Mouse (Mus musculus) midbrain, embryonic 14.5 days (tissue): ENCODE data around the gene Zbtb26. TPM values are rescaled to one million over a fixed set of nuclear protein-coding genes. Genes with fewer than 3 reads are reported as not detected.

Source experiments
- ATAC-seq: fragments of 200-750 bp; cut with Nextera tagmentation; 2 replicates; pipeline ENCODE4 v1.8.0; 2017; ENCODE audit warnings: moderate number of reproducible peaks, moderate library complexity; ENCODE audit not compliant: low FRiP score, low TSS enrichment
- DNase-seq: peaks from one replicate; pipeline ENCODE4 v3.0.0-alpha.2; 2015
- H3K27ac ChIP-seq: fragments of 300-500 bp; sonication (generic); replicated peaks from 2 replicates; pipeline ENCODE4 v1.5.1; 2014; ENCODE audit warnings: mild to moderate bottlenecking, low read depth, low read length, moderate library complexity
- H3K27me3 ChIP-seq: fragments of 300-500 bp; sonication (generic); 2 replicates; pipeline ENCODE4 v1.6.1; 2014; ENCODE audit warnings: low read length, control low read depth, mixed read lengths; ENCODE audit not compliant: control insufficient read depth, insufficient read depth
- H3K36me3 ChIP-seq: fragments of 300-500 bp; sonication (generic); 2 replicates; pipeline ENCODE4 v1.6.1; 2014; ENCODE audit warnings: low read length, control low read depth; ENCODE audit not compliant: control insufficient read depth, insufficient read depth
- H3K4me1 ChIP-seq: fragments of 300-500 bp; sonication (generic); 2 replicates; pipeline ENCODE4 v1.6.1; 2014; ENCODE audit warnings: mild to moderate bottlenecking, antibody characterized with exemption, low read length, control low read depth; ENCODE audit not compliant: control insufficient read depth, insufficient read depth
- H3K4me2 ChIP-seq: fragments of 300-500 bp; sonication (generic); 2 replicates; pipeline ENCODE4 v1.6.1; 2014; ENCODE audit warnings: mild to moderate bottlenecking, low read length, moderate library complexity
- H3K4me3 ChIP-seq: fragments of 300-500 bp; sonication (generic); replicated peaks from 2 replicates; pipeline ENCODE4 v1.5.1; 2014; ENCODE audit warnings: low read depth, low read length
- H3K9ac ChIP-seq: fragments of 300-500 bp; sonication (generic); replicated peaks from 2 replicates; pipeline ENCODE4 v1.6.1; 2014; ENCODE audit warnings: mild to moderate bottlenecking, low read length, moderate library complexity
- H3K9me3 ChIP-seq: fragments of 300-500 bp; sonication (generic); 2 replicates; pipeline ENCODE4 v1.6.1; 2016; ENCODE audit warnings: low read length, control low read depth, mixed read lengths; ENCODE audit not compliant: control insufficient read depth
- WGBS: fragments of 180-500 bp; shearing (Covaris S2); extraction: QIAGEN DNeasy Blood & Tissue Kit; methylation state at CpG from one replicate; pipeline ENCODE4 v1.1.7; 2014; 5-methylcytosine and 5-hydroxymethylcytosine counted together
- polyA plus RNA-seq: library from polyadenylated mRNA; unstranded; fragments of >200 nt; fragmentation: Nextera tagmentation; extraction: Ambion mirVana; gene quantifications from 2 replicates; pipeline ENCODE4 v1.2.1, GENCODE M21; 2014

The Zbtb26 gene
- polyA plus RNA-seq = 8.2 and 11.3 TPM in 2 replicates

DNA sequence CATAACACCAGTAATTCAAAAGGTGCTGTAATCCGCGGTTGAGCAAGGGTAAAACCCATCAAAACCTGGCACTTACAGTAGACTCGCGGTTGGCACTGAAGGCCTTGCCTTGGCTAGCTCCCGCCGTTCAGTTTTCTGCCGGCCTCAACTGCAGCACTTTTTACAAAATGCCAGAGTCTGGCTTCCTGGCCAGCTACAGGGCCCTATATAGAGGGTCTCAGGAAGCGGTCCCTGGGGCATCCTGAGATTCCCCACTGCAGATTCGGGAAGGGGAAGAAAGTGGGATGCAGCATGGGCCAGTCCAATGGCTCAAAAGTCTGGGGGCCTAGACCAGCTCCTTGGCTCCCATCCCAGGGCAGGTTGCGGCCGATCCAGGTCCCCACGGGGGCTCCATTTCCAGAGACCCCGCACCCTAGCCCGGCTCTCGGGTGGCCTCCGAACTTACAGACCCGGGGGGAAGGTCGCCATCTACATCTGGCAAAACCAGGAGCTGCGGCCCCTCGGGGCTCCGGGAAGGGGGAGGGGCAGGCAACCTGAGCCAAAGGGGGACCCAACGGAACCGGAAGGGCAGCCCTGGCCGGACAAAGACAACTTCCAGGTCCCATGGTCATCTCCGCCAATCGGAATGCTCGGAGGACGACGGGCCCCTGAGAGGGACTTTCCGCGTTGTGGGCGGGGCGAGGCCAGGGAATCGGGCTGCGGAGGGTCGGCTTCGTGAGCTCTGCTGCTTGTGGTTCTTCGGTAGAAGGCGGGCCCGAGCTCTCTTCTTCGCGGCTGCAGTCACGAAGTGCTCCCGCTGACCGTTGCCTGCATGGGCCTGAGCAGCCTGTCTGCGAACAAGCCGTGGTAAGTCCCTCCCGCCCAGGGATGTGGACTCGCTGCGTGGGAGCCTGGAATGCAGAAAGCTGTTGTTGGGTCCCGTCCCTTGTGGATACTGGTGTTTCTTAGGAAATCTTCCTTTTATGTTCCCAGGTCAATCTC lies at the start of gene Zbtb26, which contains the start of the genes Zbtb6 and Rabgap1:
TSS of gene Zbtb26 (minus strand) at position 525 of the 981 bp plus-strand sequence.
TSS of gene Zbtb6 (minus strand) at position 561 of the 981 bp plus-strand sequence.
TSS of gene Rabgap1 (plus strand) at position 669 of the 981 bp plus-strand sequence.
- whole genome bisulfite sequencing = under 1% methylated on average over 51 of the region's 51 CpGs
- peak within 1 kb of the TSS; percentile 92 for H3K4me3 ChIP-seq
- peak; percentile 99 for ATAC-seq
- H3K9me3 ChIP-seq = no peaks in the 10 kb centered on the region
- peak within 1 kb of the TSS; percentile 82 for H3K27ac ChIP-seq
- H3K4me2 ChIP-seq = peak within 1 kb of the TSS; percentile 75
- H3K4me1 ChIP-seq = peaks cover 22% of the 10 kb centered on the region
- peak; percentile 97 for DNase-seq
- no peaks in the 10 kb centered on the region for H3K36me3 ChIP-seq
- no peaks in the 10 kb centered on the region for H3K27me3 ChIP-seq
- peak within 1 kb of the TSS; percentile 91 for H3K9ac ChIP-seq

- H3K4me2 ChIP-seq = no peak overlapping the region
- peaks cover 70% of the 10 kb centered on the region for H3K36me3 ChIP-seq
These were observed 46.0 kb upstream of the Zbtb26 start for GRCm38 (mm10) chr2:37488956-37489355.

GRCm38 (mm10) chr2:37486408-37486807 lies 43.5 kb upstream of the Zbtb26 start:
- H3K36me3 ChIP-seq = peaks cover 69% of the 10 kb centered on the region

More at GRCm38 (mm10) chr2:37488956-37489355, 46.0 kb upstream of the Zbtb26 start:
- ATAC-seq (no peak), DNase-seq (no peak)
- no peaks in the 10 kb centered on the region for H3K4me1 ChIP-seq
- no peak overlapping the region for H3K9ac ChIP-seq
- no peak overlapping the region for H3K4me3 ChIP-seq
- H3K27ac ChIP-seq = no peak overlapping the region
- no peaks in the 10 kb centered on the region for H3K27me3 ChIP-seq
- 98% methylated on average over 2 of the region's 2 CpGs for WGBS
- H3K9me3 ChIP-seq = no peaks in the 10 kb centered on the region

GRCm38 (mm10) chr2:37485370-37485769 lies 42.4 kb upstream of the Zbtb26 start:
- no peaks in the 10 kb centered on the region for H3K4me1 ChIP-seq
- WGBS = 88% methylated on average over 1 of the region's 1 CpGs
- H3K27ac ChIP-seq = no peak overlapping the region
- no peak overlapping the region for H3K4me2 ChIP-seq
- H3K9me3 ChIP-seq = no peaks in the 10 kb centered on the region
- no peaks in the 10 kb centered on the region for H3K27me3 ChIP-seq
- no peak overlapping the region for H3K4me3 ChIP-seq
- ATAC-seq = no peak
- DNase-seq = peak; percentile 83
- peaks cover 65% of the 10 kb centered on the region for H3K36me3 ChIP-seq
- no peak overlapping the region for H3K9ac ChIP-seq

More at GRCm38 (mm10) chr2:37486408-37486807, 43.5 kb upstream of the Zbtb26 start:
- H3K9ac ChIP-seq = no peak overlapping the region
- ATAC-seq (no peak), DNase-seq (no peak)
- H3K27ac ChIP-seq = no peak overlapping the region
- H3K4me2 ChIP-seq = no peak overlapping the region
- H3K4me1 ChIP-seq = no peaks in the 10 kb centered on the region
- H3K27me3 ChIP-seq = no peaks in the 10 kb centered on the region
- no peaks in the 10 kb centered on the region for H3K9me3 ChIP-seq
- no peak overlapping the region for H3K4me3 ChIP-seq

GRCm38 (mm10) chr2:37484165-37484564 lies 41.2 kb upstream of the Zbtb26 start:
- no peak for DNase-seq

GRCm38 (mm10) chr2:37480039-37480438 lies 37.1 kb upstream of the Zbtb26 start:
- H3K9ac ChIP-seq = no peak overlapping the region
- H3K4me2 ChIP-seq = no peak overlapping the region
- WGBS = 97% methylated on average over 2 of the region's 2 CpGs
- peaks cover 57% of the 10 kb centered on the region for H3K36me3 ChIP-seq
- H3K4me3 ChIP-seq = no peak overlapping the region
- H3K4me1 ChIP-seq = no peaks in the 10 kb centered on the region
- ATAC-seq (no peak), DNase-seq (no peak)
- H3K27ac ChIP-seq = no peak overlapping the region
- H3K27me3 ChIP-seq = no peaks in the 10 kb centered on the region
- no peaks in the 10 kb centered on the region for H3K9me3 ChIP-seq

More at GRCm38 (mm10) chr2:37484165-37484564, 41.2 kb upstream of the Zbtb26 start:
- Histone ChIP-seq H3K27ac (no peak overlapping the region), H3K4me3 (no peak overlapping the region), H3K4me1 (no peaks in the 10 kb centered on the region), H3K36me3 (peaks cover 53% of the 10 kb centered on the region), H3K9ac (no peak overlapping the region), H3K27me3 (no peaks in the 10 kb centered on the region), H3K4me2 (no peak overlapping the region), H3K9me3 (no peaks in the 10 kb centered on the region)
- ATAC-seq = no peak
- WGBS = 96% methylated on average over 2 of the region's 2 CpGs

GRCm38 (mm10) chr2:37479559-37479958 lies 36.6 kb upstream of the Zbtb26 start:
- ATAC-seq = no peak
- no peaks in the 10 kb centered on the region for H3K4me1 ChIP-seq
- no peak overlapping the region for H3K9ac ChIP-seq
- H3K27ac ChIP-seq = no peak overlapping the region
- H3K9me3 ChIP-seq = no peaks in the 10 kb centered on the region
- DNase-seq = no peak
- peaks cover 54% of the 10 kb centered on the region for H3K36me3 ChIP-seq
- H3K27me3 ChIP-seq = no peaks in the 10 kb centered on the region
- H3K4me2 ChIP-seq = no peak overlapping the region
- H3K4me3 ChIP-seq = no peak overlapping the region

- ATAC-seq (no peak), DNase-seq (no peak)
- Histone ChIP-seq H3K4me3 (no peak overlapping the region), H3K27ac (no peak overlapping the region), H3K9ac (no peak overlapping the region), H3K36me3 (peaks cover 11% of the 10 kb centered on the region), H3K4me1 (no peaks in the 10 kb centered on the region), H3K9me3 (no peaks in the 10 kb centered on the region), H3K4me2 (no peak overlapping the region), H3K27me3 (no peaks in the 10 kb centered on the region)
- 95% methylated on average over 4 of the region's 4 CpGs for WGBS
These were observed 23.3 kb upstream of the Zbtb26 start for GRCm38 (mm10) chr2:37466266-37466665.
